Mouse (Mus musculus) R1 (cell line): ENCODE measurements at regions not wholly inside any gene's neighbourhood (a gene's known extent, or its start where the extent isn't known, plus 50 kb on each side); places are given as distances from the start of the nearest gene placed in this dataset.

ENCODE experiments used
- DNase-seq: peaks from one replicate; pipeline ENCODE4 v3.0.0-alpha.2; 2018; ENCODE audit warnings: low read depth, low spot score

- DNase-seq: no peak
Measured at GRCm38 (mm10) chr4:68179551-68179950, 774.6 kb downstream of the Brinp1 start.

- no peak for DNase-seq
Measured at GRCm38 (mm10) chr4:68156499-68156898, 797.7 kb downstream of the Brinp1 start.

- no peak for DNase-seq
Measured at GRCm38 (mm10) chr4:68148483-68149069, 805.6 kb downstream of the Brinp1 start.

GRCm38 (mm10) chr4:68128124-68128523, 826.1 kb downstream of the Brinp1 start:
- DNase-seq: no peak

- DNase-seq: peak; percentile 18
Measured at GRCm38 (mm10) chr4:68114502-68114901, 839.7 kb downstream of the Brinp1 start.

GRCm38 (mm10) chr4:68085255-68085654, 868.9 kb downstream of the Brinp1 start:
- DNase-seq: no peak

GRCm38 (mm10) chr4:68056813-68057578, 897.2 kb downstream of the Brinp1 start:
- no peak for DNase-seq

GRCm38 (mm10) chr4:68022891-68023303, 931.3 kb downstream of the Brinp1 start:
- DNase-seq: peak; percentile 42

GRCm38 (mm10) chr4:68011371-68011770, 942.8 kb downstream of the Brinp1 start:
- no peak for DNase-seq

- DNase-seq: no peak
Measured at GRCm38 (mm10) chr4:67994796-67995283, 959.4 kb downstream of the Brinp1 start.

GRCm38 (mm10) chr4:67963456-67963855, 990.7 kb downstream of the Brinp1 start:
- DNase-seq: no peak

- DNase-seq: no peak
Measured at GRCm38 (mm10) chr4:67948000-67948399, 1006.2 kb downstream of the Brinp1 start.

- DNase-seq: no peak
Measured at GRCm38 (mm10) chr4:67932481-67932880, 1021.7 kb downstream of the Brinp1 start.

- no peak for DNase-seq
Measured at GRCm38 (mm10) chr4:67899109-67899508, 1055.1 kb downstream of the Brinp1 start.

GRCm38 (mm10) chr4:67891946-67892575, 1062.1 kb downstream of the Brinp1 start:
- no peak for DNase-seq

- no peak for DNase-seq
Measured at GRCm38 (mm10) chr4:67887954-67888353, 1060.6 kb downstream of the Tlr4 start.

- DNase-seq: no peak
Measured at GRCm38 (mm10) chr4:67885204-67885603, 1057.8 kb downstream of the Tlr4 start.

- no peak for DNase-seq
Measured at GRCm38 (mm10) chr4:67862218-67862617, 1034.8 kb downstream of the Tlr4 start.

GRCm38 (mm10) chr4:67861801-67862200, 1034.4 kb downstream of the Tlr4 start:
- DNase-seq: peak; percentile 50

GRCm38 (mm10) chr4:67853001-67853400, 1025.6 kb downstream of the Tlr4 start:
- no peak for DNase-seq

- no peak for DNase-seq
Measured at GRCm38 (mm10) chr4:67833397-67833796, 1006.0 kb downstream of the Tlr4 start.

- no peak for DNase-seq
Measured at GRCm38 (mm10) chr4:67825484-67825883, 998.1 kb downstream of the Tlr4 start.

GRCm38 (mm10) chr4:67796050-67796449, 968.7 kb downstream of the Tlr4 start:
- no peak for DNase-seq
